Mouse (Mus musculus) embryonic facial prominence, embryonic 12.5 days (tissue): ENCODE results near the gene Mgp. TPM values are rescaled to one million over a fixed set of nuclear protein-coding genes. Genes with fewer than 3 reads are reported as not detected.
"Not testable (repeated sequence)": the region's sequence is repeated elsewhere in the genome, so short reads cannot be mapped to it uniquely, and the experiment has no call there.

Source experiments
- ATAC-seq: fragments of 200-750 bp; cut with Nextera tagmentation; 2 replicates; pipeline ENCODE4 v1.8.0; 2017; ENCODE audit not compliant: insufficient number of reproducible peaks, insufficient read depth, low FRiP score, low TSS enrichment
- H3K27ac ChIP-seq: fragments of 300-500 bp; sonication (generic); 2 replicates; pipeline ENCODE4 v1.5.1; 2016; ENCODE audit warnings: mild to moderate bottlenecking
- H3K27me3 ChIP-seq: fragments of 300-500 bp; sonication (generic); 2 replicates; pipeline ENCODE4 v1.6.1; 2016; ENCODE audit warnings: mild to moderate bottlenecking, moderate library complexity
- H3K36me3 ChIP-seq: fragments of 300-500 bp; sonication (generic); 2 replicates; pipeline ENCODE4 v1.6.1; 2016; ENCODE audit warnings: mild to moderate bottlenecking
- H3K4me1 ChIP-seq: fragments of 300-500 bp; sonication (generic); 2 replicates; pipeline ENCODE4 v1.6.1; 2016
- H3K4me2 ChIP-seq: fragments of 300-500 bp; sonication (generic); replicated peaks from 2 replicates; pipeline ENCODE4 v1.6.1; 2016; ENCODE audit warnings: mild to moderate bottlenecking, moderate library complexity
- H3K4me3 ChIP-seq: fragments of 300-500 bp; sonication (generic); 2 replicates; pipeline ENCODE4 v1.5.1; 2016; ENCODE audit warnings: mild to moderate bottlenecking
- H3K9ac ChIP-seq: fragments of 300-500 bp; sonication (generic); 2 replicates; pipeline ENCODE4 v1.6.1; 2016; ENCODE audit warnings: mild to moderate bottlenecking, moderate library complexity
- H3K9me3 ChIP-seq: fragments of 300-500 bp; sonication (generic); 2 replicates; pipeline ENCODE4 v1.6.1; 2016; ENCODE audit warnings: mild to moderate bottlenecking, moderate library complexity
- WGBS: fragments of 180-500 bp; shearing (Covaris S2); methylation state at CpG from one replicate; pipeline ENCODE4 v1.1.7; 2016; 5-methylcytosine and 5-hydroxymethylcytosine counted together
- polyA plus RNA-seq: library from polyadenylated mRNA; unstranded; fragments of >200 nt; fragmentation: Nextera tagmentation; extraction: Ambion mirVana; gene quantifications from 2 replicates; pipeline ENCODE4 v1.2.1, GENCODE M21; 2016

Mgp gene
- polyA plus RNA-seq, 1 experiment from 2014 or later: 42.9 TPM

GRCm38 (mm10) chr6:136894532-136895339 lies 19.1 kb upstream of the Mgp start:
- Histone ChIP-seq H3K4me3 (no peak overlapping the region), H3K9ac (no peak overlapping the region), H3K27me3 (no peaks in the 10 kb centered on the region), H3K4me2 (no peak overlapping the region), H3K27ac (no peak overlapping the region), H3K9me3 (no peaks in the 10 kb centered on the region), H3K36me3 (no peaks in the 10 kb centered on the region), H3K4me1 (0 out of 2 replicates have a peak, but pooled peaks cover 4% of the 10 kb centered on the region)
- no peak for ATAC-seq
- WGBS: 54% methylated on average over 15 of the region's 15 CpGs

GRCm38 (mm10) chr6:136892002-136892401 lies 16.4 kb upstream of the Mgp start:
- H3K4me2 ChIP-seq: no peak overlapping the region
- no peak overlapping the region for H3K27ac ChIP-seq
- no peak for ATAC-seq
- H3K9ac ChIP-seq: no peak overlapping the region
- no peaks in the 10 kb centered on the region for H3K9me3 ChIP-seq
- H3K27me3 ChIP-seq: no peaks in the 10 kb centered on the region
- H3K4me3 ChIP-seq: no peak overlapping the region
- 0 out of 2 replicates have a peak, but pooled peaks cover 4% of the 10 kb centered on the region for H3K4me1 ChIP-seq
- WGBS: 81% methylated on average over 2 of the region's 2 CpGs
- no peaks in the 10 kb centered on the region for H3K36me3 ChIP-seq

- 93% methylated on average over 6 of the region's 6 CpGs for WGBS
- no peak for ATAC-seq
These were observed 13.9 kb upstream of the Mgp start for GRCm38 (mm10) chr6:136889554-136889953.

DNA sequence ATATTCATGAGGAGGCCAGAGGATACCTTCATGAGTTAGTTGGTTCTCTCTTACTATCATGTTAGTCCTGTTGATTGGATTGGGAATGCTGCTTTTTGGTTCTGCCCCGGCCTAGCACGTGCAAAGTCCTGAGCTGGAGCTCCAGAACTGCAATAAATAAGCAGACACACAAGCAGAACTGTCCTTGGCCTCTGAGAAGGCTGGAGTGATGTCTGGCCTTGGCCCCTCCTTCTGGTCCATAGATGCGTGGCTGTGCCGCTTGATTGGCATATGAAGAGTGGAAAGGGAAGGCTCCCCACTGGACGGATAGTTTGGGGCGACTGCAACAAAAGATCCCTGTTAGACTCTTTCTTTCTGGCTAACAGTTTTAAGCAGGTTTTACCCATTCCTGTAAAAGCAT lies 13.4 kb upstream of the Mgp start:
- no peak overlapping the region for H3K9ac ChIP-seq
- H3K4me2 ChIP-seq: no peak overlapping the region
- no peaks in the 10 kb centered on the region for H3K27me3 ChIP-seq
- H3K4me3 ChIP-seq: no peak overlapping the region
- H3K36me3 ChIP-seq: no peaks in the 10 kb centered on the region
- WGBS: 88% methylated on average over 6 of the region's 6 CpGs
- H3K9me3 ChIP-seq: no peaks in the 10 kb centered on the region
- no peak for ATAC-seq
- H3K4me1 ChIP-seq: no peaks in the 10 kb centered on the region
- H3K27ac ChIP-seq: no peak overlapping the region

More at GRCm38 (mm10) chr6:136889554-136889953, 13.9 kb upstream of the Mgp start:
- Histone ChIP-seq H3K9me3 (no peaks in the 10 kb centered on the region), H3K4me2 (no peak overlapping the region), H3K27me3 (no peaks in the 10 kb centered on the region), H3K27ac (no peak overlapping the region), H3K4me1 (0 out of 2 replicates have a peak, but pooled peaks cover 4% of the 10 kb centered on the region), H3K9ac (no peak overlapping the region), H3K36me3 (no peaks in the 10 kb centered on the region), H3K4me3 (no peak overlapping the region)

DNA sequence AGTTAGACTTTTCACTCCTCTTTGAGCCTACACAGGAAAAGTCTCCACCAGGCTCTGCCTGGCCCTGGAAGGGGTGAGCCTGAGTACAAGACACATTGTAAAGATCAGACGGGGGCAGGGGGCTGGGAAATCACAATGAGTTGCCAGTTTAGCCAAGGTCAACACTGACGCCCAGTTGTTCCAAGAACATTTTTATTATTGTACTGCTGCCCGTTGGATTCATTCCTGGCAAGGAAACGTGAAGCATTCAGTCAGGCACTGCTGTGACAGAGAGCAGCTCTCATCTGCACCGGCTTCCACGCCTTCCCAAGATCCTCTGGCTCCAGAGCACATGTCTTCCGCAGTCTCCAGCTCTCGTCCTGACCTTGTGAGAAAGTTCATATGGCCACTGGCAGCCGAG lies 12.2 kb upstream of the Mgp start:
- H3K9me3 ChIP-seq: no peaks in the 10 kb centered on the region
- no peak for ATAC-seq
- no peaks in the 10 kb centered on the region for H3K27me3 ChIP-seq
- H3K36me3 ChIP-seq: no peaks in the 10 kb centered on the region
- no peak overlapping the region for H3K27ac ChIP-seq
- WGBS: 65% methylated on average over 9 of the region's 9 CpGs
- H3K4me3 ChIP-seq: no peak overlapping the region
- H3K4me1 ChIP-seq: no peaks in the 10 kb centered on the region
- H3K9ac ChIP-seq: no peak overlapping the region
- no peak overlapping the region for H3K4me2 ChIP-seq

GRCm38 (mm10) chr6:136884766-136885165 lies 9.1 kb upstream of the Mgp start:
- WGBS: 67% methylated on average over 1 of the region's 1 CpGs
- not testable (repeated sequence) for H3K4me2 ChIP-seq, H3K4me1 ChIP-seq, H3K4me3 ChIP-seq, H3K27ac ChIP-seq, ATAC-seq, H3K9ac ChIP-seq, H3K9me3 ChIP-seq, H3K27me3 ChIP-seq, H3K36me3 ChIP-seq

DNA sequence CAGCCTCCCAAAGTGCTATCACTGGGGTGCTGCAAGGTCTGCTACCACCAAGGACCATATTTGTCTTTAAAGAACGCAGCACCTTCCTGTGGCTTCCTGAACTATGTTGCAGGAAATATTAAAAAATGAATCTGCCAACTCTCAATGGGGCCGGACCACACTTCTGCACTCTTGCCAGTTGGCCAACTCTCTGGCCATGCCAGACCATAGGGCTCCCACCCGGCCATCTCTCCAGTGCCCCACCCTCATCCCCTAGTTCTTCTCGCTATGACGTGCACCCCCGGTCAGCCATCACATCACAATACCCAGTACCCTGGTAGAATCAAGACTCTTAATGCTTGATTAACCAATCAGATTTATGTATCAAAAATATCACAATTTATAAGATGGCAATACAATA lies 8.3 kb upstream of the Mgp start:
- Histone ChIP-seq H3K27me3 (no peaks in the 10 kb centered on the region), H3K4me2 (no peak overlapping the region), H3K9me3 (no peaks in the 10 kb centered on the region), H3K4me3 (no peak overlapping the region), H3K27ac (no peak overlapping the region), H3K9ac (no peak overlapping the region), H3K36me3 (no peaks in the 10 kb centered on the region), H3K4me1 (0 out of 2 replicates have a peak, but pooled peaks cover 4% of the 10 kb centered on the region)
- WGBS: 91% methylated on average over 6 of the region's 6 CpGs
- ATAC-seq: no peak

- Histone ChIP-seq H3K4me2 (no peak overlapping the region), H3K27ac (no peak overlapping the region), H3K9ac (no peak overlapping the region), H3K27me3 (no peaks in the 10 kb centered on the region), H3K36me3 (no peaks in the 10 kb centered on the region), H3K4me3 (no peak overlapping the region), H3K4me1 (0 out of 2 replicates have a peak, but pooled peaks cover 4% of the 10 kb centered on the region), H3K9me3 (no peaks in the 10 kb centered on the region)
- 71% methylated on average over 3 of the region's 3 CpGs for WGBS
- ATAC-seq: no peak
These were observed 7.8 kb upstream of the Mgp start for GRCm38 (mm10) chr6:136883431-136883915.

- H3K9ac ChIP-seq: no peak overlapping the region
- H3K4me1 ChIP-seq: 0 out of 2 replicates have a peak, but pooled peaks cover 4% of the 10 kb centered on the region
- no peak for ATAC-seq
- H3K27ac ChIP-seq: 0 out of 2 replicates have a peak overlapping the region, but pooled peaks have one; percentile 11
- no peak overlapping the region for H3K4me2 ChIP-seq
- no peaks in the 10 kb centered on the region for H3K36me3 ChIP-seq
- 45% methylated on average over 8 of the region's 8 CpGs for WGBS
- no peak overlapping the region for H3K4me3 ChIP-seq
- H3K27me3 ChIP-seq: no peaks in the 10 kb centered on the region
- no peaks in the 10 kb centered on the region for H3K9me3 ChIP-seq
These were observed 6.1 kb upstream of the Mgp start for GRCm38 (mm10) chr6:136881678-136882077.

GRCm38 (mm10) chr6:136874599-136874998 lies 1.0 kb downstream of the Mgp start:
- Histone ChIP-seq H3K4me1 (peaks cover 17% of the 10 kb centered on the region), H3K27me3 (no peaks in the 10 kb centered on the region), H3K4me2 (peak overlapping the region; percentile 29), H3K4me3 (no peak overlapping the region), H3K36me3 (no peaks in the 10 kb centered on the region), H3K9ac (no peak overlapping the region), H3K27ac (peak overlapping the region; percentile 57; the same call in 1 of the 2 replicates), H3K9me3 (no peaks in the 10 kb centered on the region)
- WGBS: 35% methylated on average over 8 of the region's 8 CpGs
- ATAC-seq: no peak

- Histone ChIP-seq H3K9ac (no peak overlapping the region), H3K27ac (no peak overlapping the region), H3K4me1 (peaks cover 3% of the 10 kb centered on the region; the same call in 1 of the 2 replicates), H3K36me3 (no peaks in the 10 kb centered on the region), H3K4me3 (no peak overlapping the region), H3K4me2 (no peak overlapping the region), H3K27me3 (no peaks in the 10 kb centered on the region), H3K9me3 (no peaks in the 10 kb centered on the region)
- WGBS: 79% methylated on average over 5 of the region's 5 CpGs
- ATAC-seq: no peak
These were observed 6.7 kb downstream of the Mgp start for GRCm38 (mm10) chr6:136868921-136869320.

- WGBS: 83% methylated on average over 4 of the region's 4 CpGs
- no peaks in the 10 kb centered on the region; the same call in 1 of the 2 replicates for H3K4me1 ChIP-seq
- H3K9me3 ChIP-seq: no peaks in the 10 kb centered on the region
- H3K36me3 ChIP-seq: no peaks in the 10 kb centered on the region
- no peak overlapping the region for H3K9ac ChIP-seq
- no peak for ATAC-seq
- no peak overlapping the region for H3K4me2 ChIP-seq
- H3K27ac ChIP-seq: no peak overlapping the region
- H3K27me3 ChIP-seq: no peaks in the 10 kb centered on the region
- H3K4me3 ChIP-seq: no peak overlapping the region
These were observed 9.5 kb downstream of the Mgp start for GRCm38 (mm10) chr6:136866150-136866549.
